Mouse (Mus musculus) heart, adult 8-10 months (tissue): ENCODE measurements at regions not wholly inside any gene's neighbourhood (a gene's known extent, or its start where the extent isn't known, plus 50 kb on each side); places are given as distances from the start of the nearest gene placed in this dataset.

Experiments used
- DNase-seq: peaks from one replicate; pipeline ENCODE4 v3.0.0; 2022; ENCODE audit warnings: low spot score

DNA sequence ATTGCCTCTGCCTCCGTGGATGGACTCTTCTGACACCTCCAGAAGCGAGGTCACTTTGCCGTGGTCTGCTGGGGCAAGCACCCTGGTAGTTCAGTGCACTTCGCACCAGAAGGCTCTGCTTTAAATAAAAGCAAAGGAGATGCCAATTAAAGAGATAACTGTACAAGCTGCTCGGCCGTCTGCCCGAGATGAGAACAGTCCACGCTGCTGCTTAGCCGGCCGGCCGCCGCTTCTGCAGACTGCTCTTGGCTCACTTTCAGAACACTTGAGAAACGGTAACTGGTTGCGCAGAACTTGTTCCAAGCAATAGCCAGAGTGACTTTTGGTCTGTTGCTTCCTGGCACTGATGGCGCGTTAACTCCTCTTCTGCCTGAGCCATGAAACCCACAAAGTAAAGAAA is 121.0 kb upstream of the Rreb1 start:
- DNase-seq = peak; percentile 81

DNA sequence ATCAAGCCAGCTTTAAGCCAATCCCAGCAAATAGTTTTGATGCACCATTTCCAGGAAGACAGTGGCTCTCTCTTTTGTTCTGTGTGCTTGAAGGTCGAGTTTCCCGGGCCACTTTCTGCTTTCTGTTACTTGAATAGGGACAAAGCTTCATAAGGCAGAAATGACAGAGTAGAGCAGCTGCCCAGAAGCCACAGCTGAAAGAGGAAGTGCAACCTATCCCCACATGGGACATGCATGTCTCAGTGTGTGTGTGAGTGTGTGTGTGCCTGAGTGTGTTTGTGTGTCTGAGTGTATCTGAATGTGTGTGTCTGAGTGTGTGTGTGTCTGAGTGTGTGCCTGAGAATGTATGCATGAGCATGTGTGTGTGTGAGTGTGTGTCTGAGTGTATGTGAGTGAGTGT is 120.2 kb upstream of the Rreb1 start:
- DNase-seq = no peak

DNA sequence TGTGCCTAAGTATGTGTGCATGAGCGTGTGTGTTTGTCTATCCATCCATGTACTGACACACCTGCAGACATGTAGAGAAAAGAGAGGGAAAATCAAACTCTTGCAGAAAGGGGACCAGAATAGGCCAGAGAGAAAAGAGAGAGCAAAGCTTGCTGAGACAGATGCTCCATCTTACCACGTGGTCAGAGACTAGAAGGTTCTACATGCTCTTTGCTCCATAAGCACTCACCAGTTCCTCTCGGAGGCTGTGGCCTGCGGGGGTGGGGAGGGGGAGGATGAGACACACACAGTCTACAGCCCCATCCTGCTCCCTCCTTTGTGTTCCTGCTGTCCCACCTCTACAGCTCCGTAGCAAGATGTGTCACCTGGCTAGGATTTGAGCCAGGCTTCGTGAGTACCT is 119.7 kb upstream of the Rreb1 start:
- no peak for DNase-seq

DNA sequence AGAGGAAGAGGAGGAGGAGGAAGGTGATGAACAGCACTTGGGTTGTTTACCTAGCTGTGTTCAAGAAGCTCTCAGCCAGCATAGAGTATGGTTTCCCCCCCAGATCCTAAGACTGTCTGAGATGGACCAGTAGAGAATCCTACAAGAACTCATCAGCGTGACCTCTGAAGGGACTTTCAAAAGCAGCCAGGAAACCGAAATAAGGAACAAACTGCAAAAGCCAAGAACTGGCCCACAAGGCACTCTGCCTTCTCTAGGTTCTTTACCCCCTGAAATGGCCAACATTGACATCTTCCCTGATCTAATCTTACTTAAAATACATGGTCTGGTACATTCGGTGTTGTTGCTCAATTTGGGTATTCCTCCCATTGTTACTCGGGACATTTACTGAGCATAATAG is 118.1 kb upstream of the Rreb1 start:
- DNase-seq = no peak

DNA sequence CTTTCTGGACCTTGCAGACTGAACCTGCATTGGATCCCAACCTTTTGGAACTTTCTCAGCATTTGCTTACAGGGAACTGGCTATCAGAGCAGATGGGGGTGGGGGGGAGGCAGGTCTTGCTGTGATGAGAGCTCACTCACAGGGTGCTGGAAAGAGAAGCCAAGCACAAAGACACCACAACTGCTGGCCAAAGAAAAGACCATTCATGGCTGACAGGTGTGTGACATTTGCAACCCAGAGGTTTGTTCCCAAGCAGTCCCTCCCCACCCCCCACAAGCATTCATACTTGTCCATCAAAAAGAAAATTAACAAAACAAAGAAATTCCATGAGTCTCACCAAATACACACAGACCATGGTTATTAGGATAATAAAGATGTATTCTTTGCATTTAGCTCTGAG is 117.5 kb upstream of the Rreb1 start:
- DNase-seq = no peak

DNA sequence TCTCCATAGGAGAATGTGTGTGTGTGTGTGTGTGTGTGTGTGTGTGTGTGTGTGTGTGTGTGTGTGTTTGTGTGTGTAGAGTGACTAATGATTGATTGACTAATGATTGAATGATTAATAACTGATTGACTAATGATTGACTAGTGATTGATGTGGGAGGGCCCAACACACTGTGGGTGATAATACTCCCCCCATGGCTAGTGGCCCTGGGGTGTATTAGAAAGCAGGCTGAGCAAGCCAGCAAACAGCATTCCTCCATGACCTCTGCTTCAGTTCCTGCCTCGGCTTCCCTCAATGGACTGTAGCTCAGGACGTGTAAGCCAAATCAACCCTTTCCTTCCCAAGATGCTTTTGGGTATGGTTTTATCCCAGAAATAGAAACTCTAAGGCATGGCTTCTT is 114.1 kb upstream of the Rreb1 start:
- no peak for DNase-seq

DNA sequence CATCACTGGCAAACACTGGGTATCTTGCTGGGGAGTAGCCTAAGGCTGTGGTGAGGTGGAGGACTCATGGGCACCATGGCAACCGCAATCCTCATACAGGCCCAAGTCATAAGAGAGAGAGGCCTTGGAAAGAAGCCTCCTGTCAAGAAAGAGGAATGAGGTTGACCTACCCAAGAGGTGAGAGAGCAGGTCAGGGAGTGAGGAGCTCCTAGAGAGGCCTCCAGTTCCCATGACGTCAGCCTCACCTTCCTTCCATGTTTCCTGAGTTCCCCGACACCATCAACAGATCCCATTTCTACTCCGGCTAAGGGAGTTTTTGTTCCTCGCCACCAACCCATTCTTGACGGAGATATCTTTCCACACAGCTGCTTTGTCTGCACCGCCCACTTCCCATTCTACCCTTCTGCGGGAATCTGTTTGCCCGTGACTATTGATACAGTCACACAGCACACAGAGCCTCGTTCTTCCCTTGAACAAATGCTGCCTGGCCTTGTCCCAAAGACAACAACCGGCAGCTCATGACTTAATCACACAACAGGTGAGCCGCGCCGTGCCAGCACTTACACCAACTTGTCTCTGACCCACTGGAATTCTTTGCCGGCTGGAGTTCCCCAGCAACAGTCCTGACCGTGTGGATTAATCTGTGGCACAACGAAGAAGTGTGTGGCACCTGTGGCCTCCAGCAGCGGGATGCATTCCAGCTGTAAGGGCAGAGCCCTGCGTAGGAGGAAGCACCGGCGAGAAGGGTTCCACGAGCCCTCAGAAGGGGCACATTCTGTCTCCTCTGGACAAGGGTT is 111.8 kb upstream of the Rreb1 start:
- no peak for DNase-seq

DNA sequence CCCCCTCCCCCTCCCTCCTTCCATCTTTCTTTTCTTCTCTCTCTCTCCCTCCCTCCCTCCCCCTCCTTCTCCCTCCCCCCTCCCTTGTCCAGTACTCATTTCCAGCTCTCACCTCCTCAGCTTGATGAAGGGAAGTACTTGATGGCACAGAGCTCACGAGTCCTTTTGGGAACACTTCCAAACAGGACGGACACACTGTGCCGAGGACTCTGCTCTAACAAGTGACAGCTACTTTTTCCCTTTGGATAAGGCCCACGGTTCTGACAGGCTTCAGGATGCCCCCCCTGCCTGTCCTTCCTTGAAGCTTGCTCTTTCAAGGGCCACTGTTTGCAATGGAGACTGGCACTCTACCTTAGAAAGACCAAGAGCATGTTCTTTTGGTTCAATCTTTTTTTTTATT is 110.8 kb upstream of the Rreb1 start:
- peak; percentile 19 for DNase-seq

DNA sequence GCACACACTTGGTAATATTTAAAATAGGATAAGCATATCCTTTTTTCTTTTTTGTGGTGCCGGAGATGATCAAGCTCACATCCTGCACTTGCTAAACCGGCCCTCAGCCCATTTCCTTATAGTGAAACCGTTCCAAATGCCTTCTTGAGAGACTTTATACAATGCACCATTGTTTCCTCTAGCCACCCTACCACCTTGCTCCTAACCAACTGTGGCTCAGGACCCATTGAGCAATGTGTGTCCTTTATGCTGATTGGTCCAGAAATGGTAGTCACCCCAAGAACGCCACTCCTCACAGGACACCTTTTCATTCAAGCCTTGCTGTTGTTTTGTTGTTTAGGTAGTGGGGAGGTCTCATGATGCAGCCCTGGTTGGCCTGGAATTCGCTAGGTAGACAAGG is 110.3 kb upstream of the Rreb1 start:
- no peak for DNase-seq

DNA sequence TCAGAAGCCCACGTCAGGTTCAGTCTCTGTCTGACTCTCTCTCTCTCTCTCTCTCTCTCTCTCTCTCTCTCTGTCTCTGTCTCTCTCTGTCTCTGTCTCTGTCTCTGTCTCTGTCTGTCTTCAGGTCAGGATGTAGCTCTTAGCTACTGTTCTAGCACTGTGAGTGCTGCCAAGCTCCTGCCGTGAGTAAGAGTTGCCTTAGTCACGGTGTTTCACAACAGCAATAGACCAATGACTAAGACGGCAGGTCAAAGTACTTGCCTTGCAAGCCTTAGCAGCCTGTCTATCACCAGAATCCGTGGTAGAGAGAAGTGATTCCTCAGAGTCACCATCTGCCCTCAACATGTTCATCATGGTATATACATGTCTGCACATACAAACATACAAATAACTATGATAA is 107.1 kb upstream of the Rreb1 start:
- no peak for DNase-seq

DNA sequence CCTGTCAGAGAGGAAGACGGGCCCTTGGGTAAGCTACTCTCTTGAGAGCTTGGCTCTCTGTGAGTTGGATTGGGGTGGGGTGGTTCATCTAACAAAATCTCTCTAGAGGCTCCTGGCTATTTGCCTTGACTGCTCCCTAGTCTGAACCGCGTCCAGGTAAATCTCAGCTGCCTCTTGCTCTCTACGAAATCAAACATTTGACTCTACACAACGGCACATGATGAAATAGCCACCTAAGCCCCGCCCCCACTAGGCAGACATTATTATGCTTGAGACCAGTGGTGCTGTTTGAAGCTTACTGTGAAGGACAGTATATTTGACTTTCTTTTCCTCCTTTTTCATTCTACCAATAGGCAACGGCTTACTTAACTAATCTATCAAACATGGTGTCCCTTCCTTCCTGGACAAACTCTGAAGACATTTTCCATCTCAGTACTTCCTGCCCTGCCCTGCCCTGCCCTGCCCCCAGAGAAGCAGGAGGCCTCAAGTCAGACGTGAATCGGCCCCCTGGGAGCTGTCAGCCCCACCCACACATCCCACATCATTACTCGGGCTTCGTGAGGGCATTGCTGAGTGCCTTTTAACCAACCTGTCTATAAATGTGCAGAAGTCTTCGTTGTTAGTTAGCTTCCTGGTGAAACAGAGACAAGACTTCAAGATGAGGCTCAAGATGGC is 103.4 kb upstream of the Rreb1 start:
- DNase-seq = no peak

DNA sequence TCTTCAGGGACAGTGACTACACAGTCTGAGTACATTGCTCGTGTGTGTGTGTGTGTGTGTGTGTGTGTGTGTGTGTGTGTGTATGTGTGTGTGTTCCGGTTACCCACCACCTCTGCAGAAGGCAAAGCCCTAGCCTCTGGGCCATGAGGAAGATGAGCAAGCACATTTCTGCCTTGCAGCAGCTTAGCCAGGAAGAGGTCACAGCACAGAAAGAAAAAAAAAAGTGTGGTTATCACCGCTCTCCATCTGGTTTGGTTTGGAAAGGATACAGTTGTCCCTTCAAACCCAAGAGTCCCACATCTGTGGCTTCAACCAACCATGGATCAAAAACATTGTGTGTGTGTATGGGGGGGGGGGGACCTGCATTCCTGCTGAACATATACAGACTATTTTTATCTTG is 102.5 kb upstream of the Rreb1 start:
- no peak for DNase-seq

DNA sequence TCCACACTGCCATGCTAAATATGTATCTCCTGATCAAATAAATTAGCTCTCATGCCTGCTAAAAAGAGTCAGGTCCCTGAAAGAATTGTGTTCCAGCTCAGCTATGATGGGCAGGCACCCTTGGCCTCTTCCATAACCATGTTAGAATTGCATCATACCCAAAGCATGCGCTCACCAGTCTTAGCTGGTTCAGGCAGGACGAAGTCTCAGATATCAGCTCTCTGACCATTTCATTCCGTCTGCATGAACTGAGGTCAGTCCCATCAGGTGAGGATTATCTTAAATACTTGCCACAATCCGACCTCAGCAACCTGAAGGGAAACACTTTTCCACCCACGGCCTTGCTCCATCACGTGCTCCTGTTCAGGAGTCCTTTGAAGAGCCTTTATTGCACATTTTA is 101.3 kb upstream of the Rreb1 start:
- no peak for DNase-seq

DNA sequence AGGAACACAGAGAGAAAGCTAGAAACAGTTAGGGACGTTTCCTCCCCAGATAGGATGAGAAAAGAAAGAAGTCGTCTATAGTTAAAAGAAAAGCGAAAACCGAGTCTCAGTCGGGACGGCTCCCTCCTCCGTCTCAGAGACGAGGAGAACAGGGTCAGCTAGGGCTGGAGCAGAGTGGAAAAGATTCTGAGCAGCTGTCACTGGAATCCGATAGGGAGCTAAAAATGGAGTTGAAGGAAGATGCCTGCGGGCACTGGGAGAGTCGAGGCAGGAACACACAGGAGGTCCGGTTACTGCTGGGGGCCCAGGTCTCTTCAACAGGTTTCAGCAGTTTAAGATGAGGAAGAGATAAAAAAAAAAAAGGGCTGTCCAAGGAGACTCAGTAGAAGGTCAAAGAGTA is 99.9 kb upstream of the Rreb1 start:
- no peak for DNase-seq

DNA sequence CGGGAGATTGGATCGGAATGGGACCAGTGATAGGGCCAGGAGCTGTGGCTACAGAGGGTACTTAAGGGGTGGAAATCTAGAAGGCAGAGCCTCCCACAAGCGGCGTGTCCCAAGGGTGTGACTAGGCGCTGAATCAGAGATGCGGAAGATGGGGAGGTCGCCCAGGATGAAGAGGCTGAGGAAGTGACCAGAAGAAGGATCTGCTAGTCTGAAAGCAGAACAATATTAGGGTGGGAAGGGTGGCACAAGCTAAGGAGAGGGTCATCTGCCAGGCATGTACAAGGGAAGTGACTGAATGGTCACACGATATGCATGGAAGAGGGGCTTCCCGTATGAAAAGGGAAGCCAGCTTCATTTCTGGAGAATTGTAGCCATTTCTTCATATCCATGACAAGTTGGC is 99.4 kb upstream of the Rreb1 start:
- DNase-seq = no peak

DNA sequence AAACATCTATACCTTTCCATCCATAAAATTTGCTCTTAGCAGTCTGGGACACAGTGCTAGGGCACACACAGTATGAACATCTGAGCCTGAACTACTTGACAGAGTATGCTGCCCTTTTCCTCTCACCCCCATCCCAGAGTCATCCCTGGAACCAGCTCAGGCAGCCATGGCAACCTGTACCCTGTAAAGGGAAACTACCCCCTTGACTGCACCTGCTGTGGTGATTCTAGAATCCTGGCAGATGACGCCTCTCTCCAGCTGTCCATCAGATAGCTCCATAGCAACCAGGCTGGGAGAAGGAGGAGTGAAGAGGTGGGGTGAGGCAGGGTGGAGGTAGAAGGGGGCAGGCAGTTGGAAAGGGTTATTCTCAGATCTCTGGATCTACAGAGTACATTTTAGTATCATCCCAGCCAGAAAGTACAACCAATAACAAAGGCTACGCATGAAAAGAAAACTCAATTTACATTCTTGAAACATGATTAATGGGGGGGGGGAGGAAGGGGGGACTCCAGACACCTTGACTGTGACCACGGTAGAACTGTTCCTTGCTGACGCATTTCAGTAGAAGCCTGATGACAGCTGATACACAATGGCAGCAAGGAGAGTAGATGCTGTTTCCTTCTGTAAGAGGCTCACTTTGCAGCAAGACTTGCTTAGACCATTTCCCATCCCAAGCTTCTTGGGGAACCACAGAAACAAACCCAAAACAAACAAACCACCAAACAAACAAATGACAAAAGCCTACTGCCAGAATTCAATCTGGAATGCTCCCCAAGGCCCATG is 97.2 kb upstream of the Rreb1 start:
- no peak for DNase-seq

DNA sequence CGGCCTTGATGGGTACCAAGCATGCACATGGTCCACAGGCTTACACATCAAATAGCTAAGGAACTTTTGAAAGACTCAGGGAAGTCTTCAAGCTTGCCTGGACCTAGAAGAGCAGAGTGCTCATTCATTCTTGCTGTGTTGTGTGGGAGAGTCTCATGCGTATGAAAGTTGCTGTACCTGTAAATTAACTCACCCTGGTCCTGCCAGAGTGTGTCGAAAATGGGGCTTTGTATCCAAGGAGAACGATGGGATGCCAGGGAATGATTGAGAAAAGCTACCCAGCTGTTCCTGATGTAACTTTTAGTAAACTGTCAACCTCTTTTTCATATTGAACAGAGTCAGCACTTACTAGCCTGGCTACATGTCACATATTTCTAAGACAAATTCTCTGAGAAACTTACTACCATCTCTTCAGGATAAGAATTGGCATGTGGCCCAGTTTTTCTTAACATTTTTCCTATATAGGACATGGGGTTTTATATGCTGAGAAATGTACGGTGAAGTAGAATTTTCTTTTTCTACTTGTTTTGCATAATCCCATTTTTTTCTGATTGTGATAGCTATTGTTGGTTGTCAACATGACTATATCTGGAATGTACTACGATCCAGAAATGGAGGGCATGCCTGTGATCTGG is 95.0 kb upstream of the Rreb1 start:
- DNase-seq = no peak

DNA sequence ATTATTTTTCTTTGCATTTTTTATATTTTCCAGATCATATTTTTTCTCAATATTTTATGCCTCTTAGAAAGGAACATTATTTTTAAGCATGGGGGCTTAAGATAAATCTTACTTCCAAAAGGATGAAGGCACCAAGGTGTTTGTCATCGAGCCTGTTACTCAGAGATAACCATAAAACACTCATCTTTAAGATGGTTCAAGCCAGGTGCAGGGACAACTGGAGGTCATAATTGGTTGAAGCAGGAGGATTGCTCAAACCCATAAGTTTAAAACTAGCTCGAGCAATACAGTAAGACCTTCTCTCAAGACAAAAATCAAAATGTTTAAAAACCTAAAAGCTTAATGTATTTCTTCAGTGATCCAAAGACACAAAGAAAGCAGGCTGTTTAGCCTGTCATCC is 92.6 kb upstream of the Rreb1 start:
- DNase-seq = no peak

DNA sequence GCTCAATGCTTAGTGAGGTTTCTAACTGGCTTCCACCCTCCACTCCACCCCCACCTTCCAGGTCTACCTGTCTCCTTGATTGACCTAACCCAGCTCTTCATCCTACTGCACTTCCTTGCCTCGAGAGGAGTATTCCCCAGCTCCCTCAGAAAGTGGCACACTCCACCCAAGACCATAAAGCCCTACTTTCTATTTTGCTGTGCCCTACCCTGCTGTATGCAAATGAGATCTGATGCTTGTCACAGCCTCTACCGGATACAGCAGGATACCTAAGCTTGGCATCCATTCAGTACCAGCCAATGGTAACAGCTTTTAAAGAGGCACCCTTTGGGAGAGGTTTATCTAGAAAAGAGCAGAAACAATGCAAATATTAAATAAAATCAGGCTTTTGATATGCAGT is 92.1 kb upstream of the Rreb1 start:
- DNase-seq = no peak

DNA sequence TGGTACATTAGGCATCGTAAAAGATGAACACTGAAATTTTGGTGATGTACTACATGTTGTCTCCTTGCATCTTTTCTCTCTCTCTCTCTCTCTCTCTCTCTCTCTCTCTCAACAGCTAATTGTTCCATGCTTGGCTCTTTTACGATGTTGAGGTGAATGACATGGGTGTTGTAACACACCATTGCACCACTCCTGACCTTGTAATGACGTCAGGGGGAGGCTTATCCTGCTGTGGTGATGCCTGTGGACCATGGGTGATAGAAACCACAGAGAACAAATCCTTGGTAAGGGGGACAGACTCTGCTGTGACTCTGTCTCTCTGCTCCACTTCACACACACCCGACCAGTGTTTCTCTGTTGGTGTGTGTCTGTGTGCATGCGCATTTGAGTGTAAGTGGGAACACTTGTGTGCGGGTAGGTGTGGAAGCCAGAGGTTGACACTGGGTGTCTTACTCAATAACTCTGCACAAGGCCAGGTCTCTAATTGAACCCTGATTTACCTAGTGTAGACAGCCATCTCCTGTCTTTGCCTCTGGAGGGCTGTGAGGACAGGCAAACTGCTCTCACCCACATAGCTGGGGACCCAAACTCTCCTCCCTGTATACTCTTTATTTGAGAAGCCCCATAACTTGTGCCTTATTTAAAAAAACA is 88.9 kb upstream of the Rreb1 start:
- DNase-seq = no peak

DNA sequence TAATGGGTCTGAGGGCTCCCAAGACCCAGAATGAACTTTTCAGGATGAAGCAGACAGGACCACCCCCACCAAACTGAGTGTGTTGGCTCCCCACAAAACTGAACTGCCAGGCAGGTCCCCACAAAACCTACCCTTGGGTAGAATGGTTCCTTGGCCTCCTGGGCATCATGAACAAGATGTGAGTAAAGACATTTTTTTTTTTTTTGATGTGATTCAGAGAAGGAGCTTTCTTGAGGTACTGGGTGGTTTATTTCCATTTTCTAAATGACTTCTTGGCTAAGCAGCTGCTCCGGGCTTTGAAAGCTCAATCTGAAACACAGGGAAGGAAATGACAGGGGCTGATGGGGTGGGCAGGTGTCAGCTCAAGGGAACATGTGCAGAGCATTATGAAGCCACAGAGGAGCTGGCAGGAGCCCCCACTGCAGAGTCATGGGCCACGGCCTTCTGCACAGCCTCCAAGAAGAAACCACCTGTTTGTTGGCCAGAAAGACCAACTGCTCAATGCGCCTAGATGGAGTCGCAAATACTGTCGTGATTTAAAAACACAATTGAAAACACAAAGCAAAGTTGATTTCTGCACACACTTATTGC is 86.2 kb upstream of the Rreb1 start:
- no peak for DNase-seq

DNA sequence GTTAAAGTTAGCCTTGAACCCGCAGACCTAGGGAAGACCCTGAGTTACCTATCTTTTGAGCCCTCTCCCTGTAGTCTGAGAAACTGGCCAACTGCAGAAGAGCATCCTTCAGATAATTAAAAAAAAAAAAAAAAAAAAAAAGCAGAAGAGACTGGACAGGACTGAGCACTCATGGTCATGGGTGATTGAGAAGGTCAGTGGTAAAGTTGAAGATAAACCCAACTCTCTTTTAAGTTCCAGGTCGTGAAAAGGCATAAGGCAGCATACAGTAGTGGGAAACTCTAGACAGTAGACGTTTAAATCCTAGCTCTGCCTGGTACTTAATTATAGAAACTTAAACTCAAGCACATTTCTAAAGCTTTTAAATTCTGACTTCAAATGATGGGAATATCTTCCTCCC is 84.6 kb upstream of the Rreb1 start:
- DNase-seq = no peak
